Mouse (Mus musculus): ENCODE data around the gene Srsf3. TPM values are rescaled to one million over a fixed set of nuclear protein-coding genes. Genes with fewer than 3 reads are reported as not detected.
A peak's percentile ranks its signal among the peaks of the same experiment; 100 is the strongest.
"Not testable (repeated sequence)": the region's sequence is repeated elsewhere in the genome, so short reads cannot be mapped to it uniquely, and the experiment has no call there.

Gene Srsf3
- polyA plus RNA-seq, 1 experiment: 214 TPM

- Histone ChIP-seq H3K4me3 (replicated peaks; ENCODE audit: control insufficient read depth, low read depth, low read length) (peak overlapping the region; percentile 95), H3K27ac (ENCODE audit: control insufficient read depth, insufficient read depth, low read depth, low read length, poor library complexity) (peak overlapping the region; percentile 93), H3K4me1 (ENCODE audit: control insufficient read depth, insufficient read depth, low read length) (no peaks in the 10 kb centered on the region)
- WGBS: under 1% methylated on average over 26 of the region's 26 CpGs
- no peak for TF ChIP-seq POLR2A (IDR thresholded peaks at IDR 0.05; ENCODE audit: borderline replicate concordance, control insufficient read depth, low read depth, low read length)
- no peak for TF ChIP-seq CTCF (IDR thresholded peaks at IDR 0.05; ENCODE audit: control insufficient read depth, insufficient read depth, low read length)
Measured at GRCm38 (mm10) chr17:29031771-29032273, 606 bp upstream of the Srsf3 start.

GRCm38 (mm10) chr17:29033569-29034061 is 1.2 kb downstream of the Srsf3 start:
- no peaks in the 10 kb centered on the region for H3K4me1 ChIP-seq (ENCODE audit: control insufficient read depth, insufficient read depth, low read length)
- H3K4me3 ChIP-seq (replicated peaks; ENCODE audit: control insufficient read depth, low read depth, low read length): peak overlapping the region; percentile 95
- TF ChIP-seq POLR2A (IDR thresholded peaks at IDR 0.05; ENCODE audit: borderline replicate concordance, control insufficient read depth, low read depth, low read length) (no peak), CTCF (IDR thresholded peaks at IDR 0.05; ENCODE audit: control insufficient read depth, insufficient read depth, low read length) (no peak)
- WGBS: 0% methylated on average over 6 of the region's 6 CpGs
- H3K27ac ChIP-seq (ENCODE audit: control insufficient read depth, insufficient read depth, low read depth, low read length, poor library complexity): no peak overlapping the region

DNA sequence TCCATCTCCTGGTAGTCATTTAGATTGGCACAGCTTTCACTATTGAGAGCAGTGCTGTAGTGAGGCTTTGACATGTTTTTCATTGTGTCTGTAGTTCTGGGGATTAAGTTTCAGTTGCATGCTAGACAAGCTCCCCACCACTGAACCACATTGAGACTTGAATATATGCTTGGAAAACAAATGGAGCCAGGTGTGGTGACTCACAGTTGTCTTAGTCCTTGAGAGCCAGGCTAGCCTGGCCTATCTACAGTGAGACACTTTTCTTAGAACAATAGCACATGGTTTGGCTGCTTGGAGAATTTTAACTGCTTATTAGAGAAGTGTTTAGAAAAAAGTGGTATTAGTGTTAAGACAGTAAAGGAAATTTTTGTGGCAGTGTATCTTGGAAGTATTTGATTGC is 1.8 kb downstream of the Srsf3 start:
- Histone ChIP-seq H3K4me3 (replicated peaks; ENCODE audit: control insufficient read depth, low read depth, low read length) (peak overlapping the region; percentile 95), H3K27ac (ENCODE audit: control insufficient read depth, insufficient read depth, low read depth, low read length, poor library complexity) (no peak overlapping the region), H3K4me1 (ENCODE audit: control insufficient read depth, insufficient read depth, low read length) (no peaks in the 10 kb centered on the region)
- TF ChIP-seq POLR2A (IDR thresholded peaks at IDR 0.05; ENCODE audit: borderline replicate concordance, control insufficient read depth, low read depth, low read length) (no peak), CTCF (IDR thresholded peaks at IDR 0.05; ENCODE audit: control insufficient read depth, insufficient read depth, low read length) (no peak)

- Histone ChIP-seq H3K27ac (ENCODE audit: control insufficient read depth, insufficient read depth, low read depth, low read length, poor library complexity) (no peak overlapping the region), H3K4me3 (replicated peaks; ENCODE audit: control insufficient read depth, low read depth, low read length) (no peak overlapping the region), H3K4me1 (ENCODE audit: control insufficient read depth, insufficient read depth, low read length) (no peaks in the 10 kb centered on the region)
- TF ChIP-seq POLR2A (IDR thresholded peaks at IDR 0.05; ENCODE audit: borderline replicate concordance, control insufficient read depth, low read depth, low read length): no peak
- no peak for TF ChIP-seq CTCF (IDR thresholded peaks at IDR 0.05; ENCODE audit: control insufficient read depth, insufficient read depth, low read length)
Measured at GRCm38 (mm10) chr17:29035506-29035905, 3.1 kb downstream of the Srsf3 start.

- H3K4me3 ChIP-seq (replicated peaks; ENCODE audit: control insufficient read depth, low read depth, low read length): no peak overlapping the region
- H3K27ac ChIP-seq (ENCODE audit: control insufficient read depth, insufficient read depth, low read depth, low read length, poor library complexity): no peak overlapping the region
- TF ChIP-seq POLR2A (IDR thresholded peaks at IDR 0.05; ENCODE audit: borderline replicate concordance, control insufficient read depth, low read depth, low read length) (no peak), CTCF (IDR thresholded peaks at IDR 0.05; ENCODE audit: control insufficient read depth, insufficient read depth, low read length) (no peak)
- WGBS: 77% methylated on average over 11 of the region's 11 CpGs
- peaks cover under 1% of the 10 kb centered on the region; the same call in 1 of the 2 replicates for H3K4me1 ChIP-seq (ENCODE audit: control insufficient read depth, insufficient read depth, low read length)
Measured at GRCm38 (mm10) chr17:29039351-29039750, 6.9 kb downstream of the Srsf3 start.

DNA sequence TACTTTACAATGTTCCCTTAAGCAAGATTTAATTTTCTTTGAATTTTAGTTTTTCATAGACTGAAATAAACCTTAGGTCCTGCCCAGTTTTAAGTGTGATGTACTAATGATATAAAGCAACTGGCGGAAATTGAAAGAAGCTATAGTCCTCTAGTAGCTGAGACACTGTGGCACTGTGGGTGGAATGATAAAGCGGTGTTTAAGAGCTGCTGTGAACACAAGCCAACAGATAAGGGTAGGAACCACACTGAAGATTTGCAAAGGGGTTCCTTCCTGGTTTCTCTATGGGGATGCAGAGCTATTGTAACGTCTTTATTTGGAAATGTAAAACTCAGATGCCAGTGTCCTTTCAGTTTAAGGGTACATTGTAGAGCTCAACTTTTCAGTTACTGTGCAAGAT is 9.2 kb downstream of the Srsf3 start:
- 54% methylated on average over 3 of the region's 3 CpGs for WGBS
- not testable (repeated sequence) for H3K4me3 ChIP-seq (replicated peaks; ENCODE audit: control insufficient read depth, low read depth, low read length); H3K27ac ChIP-seq (ENCODE audit: control insufficient read depth, insufficient read depth, low read depth, low read length, poor library complexity); H3K4me1 ChIP-seq (ENCODE audit: control insufficient read depth, insufficient read depth, low read length)

- no peak overlapping the region for H3K4me3 ChIP-seq (replicated peaks; ENCODE audit: control insufficient read depth, low read depth, low read length)
- H3K4me1 ChIP-seq (ENCODE audit: control insufficient read depth, insufficient read depth, low read length): peaks cover 1% of the 10 kb centered on the region; the same call in 1 of the 2 replicates
- TF ChIP-seq CTCF (IDR thresholded peaks at IDR 0.05; ENCODE audit: control insufficient read depth, insufficient read depth, low read length) (no peak), POLR2A (IDR thresholded peaks at IDR 0.05; ENCODE audit: borderline replicate concordance, control insufficient read depth, low read depth, low read length) (no peak)
- no peak overlapping the region for H3K27ac ChIP-seq (ENCODE audit: control insufficient read depth, insufficient read depth, low read depth, low read length, poor library complexity)
Measured at GRCm38 (mm10) chr17:29042569-29042968, 10.1 kb downstream of the Srsf3 start.

- TF ChIP-seq POLR2A (IDR thresholded peaks at IDR 0.05; ENCODE audit: borderline replicate concordance, control insufficient read depth, low read depth, low read length) (no peak), CTCF (IDR thresholded peaks at IDR 0.05; ENCODE audit: control insufficient read depth, insufficient read depth, low read length) (no peak)
- peaks cover 1% of the 10 kb centered on the region; the same call in 1 of the 2 replicates for H3K4me1 ChIP-seq (ENCODE audit: control insufficient read depth, insufficient read depth, low read length)
- whole genome bisulfite sequencing: 84% methylated on average over 3 of the region's 3 CpGs
- no peak overlapping the region for H3K27ac ChIP-seq (ENCODE audit: control insufficient read depth, insufficient read depth, low read depth, low read length, poor library complexity)
- H3K4me3 ChIP-seq (replicated peaks; ENCODE audit: control insufficient read depth, low read depth, low read length): no peak overlapping the region
Measured at GRCm38 (mm10) chr17:29043583-29043982, 11.2 kb downstream of the Srsf3 start.

All from bone marrow, adult 2 months (tissue).